Mouse (Mus musculus) spleen, postnatal 0 days (tissue): Measurements from ENCODE around the gene Foxj2. TPM values are rescaled to one million over a fixed set of nuclear protein-coding genes. Genes with fewer than 3 reads are reported as not detected.

Experiments used
- polyA plus RNA-seq: library from polyadenylated mRNA; unstranded; fragments of >200 nt; fragmentation: Nextera tagmentation; extraction: Ambion mirVana; gene quantifications from 2 replicates; pipeline ENCODE4 v1.2.1, GENCODE M21; 2015

Foxj2 gene
- polyA plus RNA-seq, result 2.8 and 3.1 TPM in 2 replicates

GRCm38 (mm10) chr6:122819306-122820070, at the start of gene Foxj2:
Gene Foxj2 (plus strand): TSS chr6:122819914.

GRCm38 (mm10) chr6:122801301-122801800, 18.4 kb upstream of the Foxj2 start, which contains the start of gene Slc2a3:
Gene Slc2a3 (minus strand): TSS chr6:122801640.

DNA sequence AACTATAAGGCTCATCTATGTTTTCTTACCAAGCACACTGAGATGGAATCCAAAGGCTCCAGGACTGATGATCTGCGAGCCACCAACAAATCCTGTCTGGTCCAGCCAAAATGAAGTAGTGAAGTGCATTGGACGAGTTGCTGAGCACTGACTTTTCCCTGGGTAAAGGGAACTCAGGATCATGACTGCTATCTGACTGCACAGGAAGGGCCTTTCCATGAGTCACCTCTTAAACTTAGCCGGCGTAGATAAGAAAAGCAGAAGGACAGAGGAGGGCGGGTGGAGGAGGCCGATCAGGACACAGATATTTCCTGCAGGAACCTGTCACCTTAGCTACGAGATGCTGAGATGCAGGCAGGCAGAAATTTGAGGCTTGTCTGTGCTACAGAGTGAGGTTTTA, 36.2 kb downstream of the Foxj2 start, which contains the start of gene C3ar1:
Gene C3ar1 (minus strand): TSS at position 207 of the 400 bp plus-strand sequence.

DNA sequence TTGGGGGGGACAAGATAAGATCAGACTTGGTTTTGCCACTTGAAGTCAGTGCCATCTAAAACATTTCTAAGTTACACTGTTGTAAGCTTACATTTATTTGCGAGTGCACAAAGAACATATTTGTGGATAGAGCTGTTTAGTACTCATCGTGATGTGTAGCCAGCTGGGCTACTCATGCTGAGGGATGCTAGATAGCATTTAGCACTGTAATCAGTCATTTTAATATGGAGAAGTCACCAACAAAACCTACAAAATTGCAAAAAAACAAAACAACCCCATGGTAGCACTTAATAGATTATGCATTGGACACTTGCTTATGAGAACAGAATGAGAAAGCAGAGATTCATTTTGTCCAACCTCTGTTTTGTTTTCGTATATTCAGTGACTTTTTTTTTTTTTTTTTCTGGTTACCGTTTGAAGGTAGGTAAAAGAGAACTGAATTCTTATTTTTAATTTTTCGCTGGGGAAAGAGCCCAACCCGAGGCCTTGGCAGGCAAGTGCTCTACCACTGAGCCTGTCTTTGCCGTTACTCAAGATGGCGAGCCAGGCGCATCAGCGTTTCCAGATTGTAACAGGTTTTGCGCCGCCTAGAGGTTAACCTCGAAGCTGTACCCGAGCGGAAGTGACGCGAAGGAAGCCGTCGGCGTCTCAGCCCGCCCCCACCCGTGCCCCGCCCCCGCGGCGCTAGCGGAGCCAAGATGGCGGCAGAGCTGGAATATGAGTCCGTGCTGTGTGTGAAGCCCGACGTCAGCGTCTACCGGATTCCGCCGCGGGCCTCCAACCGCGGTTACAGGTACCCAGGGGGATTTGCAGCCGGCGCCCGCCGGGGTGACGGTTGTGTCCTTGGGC, 54.4 kb downstream of the Foxj2 start, which contains the start of gene Necap1:
Gene Necap1 (plus strand): TSS at position 604 of the 849 bp plus-strand sequence.

Other genes starting within 250 kb of the Foxj2 start
- gene Apobec1, start 217.5 kb upstream of the Foxj2 start, polyA plus RNA-seq, result 7.4 and 8.6 TPM in 2 replicates
- 5.0 and 5.4 TPM in 2 replicates for gene Gdf3, start 209.8 kb upstream of the Foxj2 start, polyA plus RNA-seq
- not detected in 2 replicates for gene Dppa3, start 193.5 kb upstream of the Foxj2 start, polyA plus RNA-seq
- 0.11 and 0.16 TPM in 2 replicates for gene Nanog, start 112.4 kb upstream of the Foxj2 start, polyA plus RNA-seq
- 18.5 and 24.5 TPM in 2 replicates for gene Slc2a3, start 18.3 kb upstream of the Foxj2 start, polyA plus RNA-seq
- 0.77 and 1.4 TPM in 2 replicates for gene C3ar1, start 36.2 kb downstream of the Foxj2 start, polyA plus RNA-seq
- gene Necap1, start 54.6 kb downstream of the Foxj2 start, polyA plus RNA-seq, result 15.6 and 16.4 TPM in 2 replicates
- 9.9 and 14.6 TPM in 2 replicates for gene Clec4a1, start 101.9 kb downstream of the Foxj2 start, polyA plus RNA-seq
- 14.4 and 20.0 TPM in 2 replicates for gene Clec4a3, start 132.6 kb downstream of the Foxj2 start, polyA plus RNA-seq
- 0.25 and 0.30 TPM in 2 replicates for gene Clec4a4, start 170.5 kb downstream of the Foxj2 start, polyA plus RNA-seq
- gene Clec4b1, start 230.0 kb downstream of the Foxj2 start, polyA plus RNA-seq, result 1.5 and 2.2 TPM in 2 replicates